Mouse (Mus musculus) forebrain, postnatal 0 days (tissue): Measurements from ENCODE around the gene Tmc7. TPM values are rescaled to one million over a fixed set of nuclear protein-coding genes. Genes with fewer than 3 reads are reported as not detected.

Source experiments
- ATAC-seq: fragments of 200-750 bp; cut with Nextera tagmentation; 2 replicates; pipeline ENCODE4 v1.8.0; 2017; ENCODE audit warnings: mild to moderate bottlenecking, moderate library complexity
- DNase-seq: peaks from one replicate; pipeline ENCODE4 v3.0.0-alpha.2; 2015
- H3K27ac ChIP-seq: fragments of 300-500 bp; sonication (generic); 2 replicates; pipeline ENCODE4 v1.5.1; 2014; ENCODE audit warnings: low read depth, mild to moderate bottlenecking, antibody characterized with exemption, low read length, moderate library complexity, mixed read lengths
- H3K27me3 ChIP-seq: fragments of 300-500 bp; sonication (generic); 2 replicates; pipeline ENCODE4 v1.6.1; 2014; ENCODE audit warnings: mild to moderate bottlenecking, low read length, mixed read lengths; ENCODE audit not compliant: insufficient read depth
- H3K36me3 ChIP-seq: fragments of 300-500 bp; sonication (generic); 2 replicates; pipeline ENCODE4 v1.6.1; 2014; ENCODE audit warnings: mild to moderate bottlenecking, moderate library complexity; ENCODE audit not compliant: insufficient read depth
- H3K4me1 ChIP-seq: fragments of 300-500 bp; sonication (generic); 2 replicates; pipeline ENCODE4 v1.6.1; 2014; ENCODE audit warnings: antibody characterized with exemption; ENCODE audit not compliant: insufficient read depth
- H3K4me2 ChIP-seq: fragments of 300-500 bp; sonication (generic); 2 replicates; pipeline ENCODE4 v1.6.1; 2014; ENCODE audit warnings: low read depth, mild to moderate bottlenecking, moderate library complexity
- H3K4me3 ChIP-seq: fragments of 300-500 bp; sonication (generic); 2 replicates; pipeline ENCODE4 v1.5.1; 2014; ENCODE audit warnings: low read depth, low read length, mixed read lengths
- H3K9ac ChIP-seq: fragments of 300-500 bp; sonication (generic); 2 replicates; pipeline ENCODE4 v1.6.1; 2014; ENCODE audit warnings: mild to moderate bottlenecking
- H3K9me3 ChIP-seq: fragments of 300-500 bp; sonication (generic); 2 replicates; pipeline ENCODE4 v1.6.1; 2016; ENCODE audit warnings: low read length
- CTCF ChIP-seq: sonication (generic); IDR thresholded peaks from 2 replicates; pipeline ENCODE4 v1.5.1; 2016; ENCODE audit warnings: antibody characterized with exemption, control low read depth, low read depth
- WGBS: fragments of 180-500 bp; shearing (Covaris S2); extraction: QIAGEN DNeasy Blood & Tissue Kit; methylation state at CpG from one replicate; pipeline ENCODE4 v1.1.7; 2014; 5-methylcytosine and 5-hydroxymethylcytosine counted together
- polyA plus RNA-seq: library from polyadenylated mRNA; unstranded; fragments of >200 nt; fragmentation: Nextera tagmentation; extraction: Ambion mirVana; gene quantifications from 2 replicates; pipeline ENCODE4 v1.2.1, GENCODE M21; 2015
- total RNA-seq: library from RNA; depleted of rRNA; stranded (reverse); fragments of >200 nt; gene quantifications from 2 replicates; pipeline ENCODE4 v1.2.3, GENCODE M21; 2014

Tmc7 gene
- total and polyA plus RNA-seq, 2 experiments from 2014 or later = 4.2 to 10.3 TPM

DNA sequence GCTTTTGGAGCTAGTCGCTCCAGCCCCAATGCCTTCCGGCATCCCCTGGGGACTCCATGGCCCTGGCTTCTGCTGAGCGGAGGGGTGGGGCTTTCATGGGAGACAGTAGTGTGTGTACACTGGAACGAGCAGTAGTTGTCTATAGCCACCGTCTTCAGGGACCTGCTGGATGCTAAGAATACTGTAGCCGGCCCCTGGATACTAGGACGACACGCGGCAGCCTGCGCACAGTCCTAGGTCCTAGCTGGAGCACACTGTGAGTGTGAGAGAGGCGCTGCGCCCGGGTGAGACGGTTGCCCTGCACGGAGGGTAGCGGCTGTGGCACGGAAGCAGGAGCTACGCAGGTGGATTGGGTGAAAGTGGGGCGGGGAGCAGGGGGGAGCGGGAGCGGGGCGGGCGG, 12.7 kb upstream of the Tmc7 start, which contains the start of gene Tmc5:
Tmc5 (plus strand) TSS at position 97 of the 400 bp plus-strand sequence.
- Histone ChIP-seq H3K27ac (no peak within 1 kb of the TSS), H3K4me2 (peak within 1 kb of the TSS; percentile 47), H3K9ac (peak within 1 kb of the TSS; percentile 18; the same call in 1 of the 2 replicates), H3K4me1 (peaks cover 40% of the 10 kb centered on the region), H3K27me3 (no peaks in the 10 kb centered on the region), H3K9me3 (no peaks in the 10 kb centered on the region), H3K4me3 (peak within 1 kb of the TSS; percentile 17), H3K36me3 (no peaks in the 10 kb centered on the region)
- WGBS = 7% methylated on average over 23 of the region's 23 CpGs
- no peak for TF ChIP-seq CTCF
- DNase-seq = no peak
- no peak for ATAC-seq

GRCm38 (mm10) chr7:118596271-118596670, 11.7 kb upstream of the Tmc7 start:
- no peaks in the 10 kb centered on the region for H3K9me3 ChIP-seq
- no peak overlapping the region for H3K4me2 ChIP-seq
- no peaks in the 10 kb centered on the region for H3K36me3 ChIP-seq
- TF ChIP-seq CTCF = no peak
- H3K4me1 ChIP-seq = peaks cover 45% of the 10 kb centered on the region
- 76% methylated on average over 11 of the region's 11 CpGs for WGBS
- no peak for ATAC-seq
- no peak overlapping the region for H3K9ac ChIP-seq
- no peaks in the 10 kb centered on the region for H3K27me3 ChIP-seq
- DNase-seq = peak; percentile 14
- no peak overlapping the region for H3K27ac ChIP-seq
- H3K4me3 ChIP-seq = no peak overlapping the region

GRCm38 (mm10) chr7:118595228-118595627, 10.7 kb upstream of the Tmc7 start:
- peak overlapping the region; percentile 6; the same call in 1 of the 2 replicates for H3K9ac ChIP-seq
- no peaks in the 10 kb centered on the region for H3K9me3 ChIP-seq
- peaks cover 45% of the 10 kb centered on the region for H3K4me1 ChIP-seq
- H3K27ac ChIP-seq = no peak overlapping the region
- no peak for ATAC-seq
- DNase-seq = peak; percentile 96
- H3K4me3 ChIP-seq = no peak overlapping the region
- no peaks in the 10 kb centered on the region for H3K27me3 ChIP-seq
- TF ChIP-seq CTCF = peak; percentile 99
- H3K4me2 ChIP-seq = peak overlapping the region; percentile 32
- WGBS = 2% methylated on average over 14 of the region's 14 CpGs
- no peaks in the 10 kb centered on the region for H3K36me3 ChIP-seq

- ATAC-seq = no peak
- no peak for TF ChIP-seq CTCF
These were observed 10.1 kb upstream of the Tmc7 start for GRCm38 (mm10) chr7:118594611-118595010.

DNA sequence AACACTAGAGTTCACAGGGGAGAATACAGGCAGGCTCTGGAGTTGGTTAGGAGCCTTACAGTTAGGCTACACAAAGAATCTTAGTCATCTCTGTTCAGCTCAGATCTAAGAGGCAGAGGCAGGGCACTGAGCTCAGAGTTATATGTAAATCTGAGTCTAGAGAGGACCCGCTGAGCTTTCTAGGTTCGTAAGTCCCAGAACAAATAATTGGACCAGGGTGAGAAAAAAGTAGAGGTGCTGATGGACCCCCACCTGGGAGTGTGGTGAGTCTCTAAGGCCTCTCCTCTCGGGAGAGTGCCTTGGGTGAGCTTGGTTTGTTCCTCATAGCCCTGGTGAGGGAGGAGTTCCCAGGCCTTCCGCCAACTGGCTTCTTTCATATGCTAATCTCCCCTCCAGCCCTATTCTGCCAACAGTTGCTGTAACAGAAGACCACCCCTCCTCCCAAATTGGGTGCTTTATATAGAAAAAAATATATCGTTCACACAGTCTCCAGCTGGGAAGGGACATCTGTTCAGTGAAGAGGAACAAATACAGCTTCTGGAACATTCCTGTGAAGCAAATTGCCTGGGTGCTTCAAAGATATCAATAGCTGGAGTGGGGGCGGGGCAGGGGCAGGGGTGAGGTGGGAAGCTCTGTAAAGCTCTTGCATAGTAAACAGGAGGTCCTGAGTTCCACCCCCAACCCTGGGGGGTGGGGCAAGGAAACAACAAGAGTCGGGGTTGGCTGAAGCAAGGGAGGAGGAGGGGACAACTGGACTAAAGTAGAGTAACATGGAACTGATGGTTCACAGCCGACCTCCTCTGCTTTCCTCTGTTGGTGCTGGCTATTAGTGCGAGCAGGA, 9.3 kb upstream of the Tmc7 start:
- no peaks in the 10 kb centered on the region for H3K9me3 ChIP-seq
- WGBS = 3% methylated on average over 9 of the region's 9 CpGs
- no peak overlapping the region for H3K4me3 ChIP-seq
- peaks cover 45% of the 10 kb centered on the region for H3K4me1 ChIP-seq
- ATAC-seq (peak; percentile 90), DNase-seq (peak; percentile 92)
- H3K9ac ChIP-seq = no peak overlapping the region
- no peaks in the 10 kb centered on the region for H3K27me3 ChIP-seq
- no peak overlapping the region; the same call in none of the 2 replicates for H3K4me2 ChIP-seq
- H3K27ac ChIP-seq = peak overlapping the region; percentile 85
- no peak for TF ChIP-seq CTCF
- H3K36me3 ChIP-seq = no peaks in the 10 kb centered on the region

More at GRCm38 (mm10) chr7:118594611-118595010, 10.1 kb upstream of the Tmc7 start:
- Histone ChIP-seq H3K4me3 (no peak overlapping the region), H3K4me1 (peaks cover 45% of the 10 kb centered on the region), H3K9me3 (no peaks in the 10 kb centered on the region), H3K9ac (peak overlapping the region; percentile 6; the same call in 1 of the 2 replicates), H3K4me2 (peak overlapping the region; percentile 32), H3K27me3 (no peaks in the 10 kb centered on the region), H3K36me3 (no peaks in the 10 kb centered on the region), H3K27ac (peak overlapping the region; percentile 85)
- no peak for DNase-seq
- 23% methylated on average over 10 of the region's 10 CpGs for whole genome bisulfite sequencing

- Histone ChIP-seq H3K4me3 (no peak overlapping the region), H3K4me2 (no peak overlapping the region), H3K9me3 (no peaks in the 10 kb centered on the region), H3K27ac (peak overlapping the region; percentile 85; the same call in 1 of the 2 replicates), H3K9ac (no peak overlapping the region), H3K27me3 (no peaks in the 10 kb centered on the region), H3K4me1 (peaks cover 39% of the 10 kb centered on the region), H3K36me3 (no peaks in the 10 kb centered on the region)
- DNase-seq (peak; percentile 34), ATAC-seq (no peak; the same call in 1 of the 2 replicates)
- WGBS = 29% methylated on average over 6 of the region's 6 CpGs
- no peak for TF ChIP-seq CTCF
These were observed 7.6 kb upstream of the Tmc7 start for GRCm38 (mm10) chr7:118592146-118592545.

DNA sequence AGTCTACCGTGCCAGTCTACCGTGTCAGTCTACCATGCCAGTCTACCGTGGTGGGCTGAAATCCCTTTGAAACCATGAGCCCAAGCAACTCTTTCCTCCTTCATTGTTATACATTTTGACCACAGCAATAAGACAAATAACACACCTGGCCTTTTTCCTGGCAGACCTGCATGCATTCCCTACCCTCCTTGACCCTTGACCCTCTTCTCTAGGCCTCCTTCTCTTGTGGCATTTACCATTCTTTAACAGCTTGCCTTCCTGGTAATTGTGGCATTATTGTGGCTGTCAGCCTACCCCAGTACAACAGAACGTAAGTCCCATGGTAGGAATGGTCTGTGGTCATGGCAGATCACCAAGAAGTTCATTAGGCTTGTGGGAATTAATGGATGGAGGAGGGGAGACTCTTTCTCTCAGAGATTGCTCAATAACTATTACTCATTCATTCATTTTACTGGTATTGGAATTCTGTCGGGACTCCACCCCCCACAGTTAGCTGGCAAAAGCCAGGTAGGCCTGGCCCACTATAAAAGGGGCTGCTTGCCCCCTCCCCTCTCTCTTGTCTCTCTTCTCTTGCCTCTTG, 6.3 kb upstream of the Tmc7 start:
- H3K9ac ChIP-seq = no peak overlapping the region
- TF ChIP-seq CTCF = no peak
- WGBS = 84% methylated on average over 5 of the region's 5 CpGs
- no peak overlapping the region for H3K4me3 ChIP-seq
- no peak overlapping the region for H3K4me2 ChIP-seq
- ATAC-seq = no peak
- H3K36me3 ChIP-seq = no peaks in the 10 kb centered on the region
- peaks cover 37% of the 10 kb centered on the region for H3K4me1 ChIP-seq
- DNase-seq = no peak
- H3K9me3 ChIP-seq = no peaks in the 10 kb centered on the region
- no peaks in the 10 kb centered on the region for H3K27me3 ChIP-seq
- no peak overlapping the region for H3K27ac ChIP-seq
